Mouse (Mus musculus): Measurements from ENCODE around the gene Ntm. TPM values are rescaled to one million over a fixed set of nuclear protein-coding genes. Genes with fewer than 3 reads are reported as not detected.

The Ntm gene
- polyA plus RNA-seq, 1 experiment from 2014 or later: 26.5 TPM

- WGBS: 73% methylated on average over 10 of the region's 10 CpGs
- no peak overlapping the region for H3K9ac ChIP-seq
- no peaks in the 10 kb centered on the region for H3K9me3 ChIP-seq (replicated peaks)
- no peak for ATAC-seq (replicated peaks; ENCODE audit: insufficient number of reproducible peaks, insufficient read depth, low FRiP score, low read depth)
- no peak overlapping the region for H3K4me2 ChIP-seq
- no peak overlapping the region for H3K27ac ChIP-seq
- no peaks in the 10 kb centered on the region for H3K4me1 ChIP-seq (replicated peaks)
- H3K27me3 ChIP-seq: no peaks in the 10 kb centered on the region
- no peak overlapping the region for H3K4me3 ChIP-seq
- H3K36me3 ChIP-seq: no peaks in the 10 kb centered on the region
Measured at GRCm38 (mm10) chr9:29791199-29791915, 171.6 kb downstream of the Ntm start.

DNA sequence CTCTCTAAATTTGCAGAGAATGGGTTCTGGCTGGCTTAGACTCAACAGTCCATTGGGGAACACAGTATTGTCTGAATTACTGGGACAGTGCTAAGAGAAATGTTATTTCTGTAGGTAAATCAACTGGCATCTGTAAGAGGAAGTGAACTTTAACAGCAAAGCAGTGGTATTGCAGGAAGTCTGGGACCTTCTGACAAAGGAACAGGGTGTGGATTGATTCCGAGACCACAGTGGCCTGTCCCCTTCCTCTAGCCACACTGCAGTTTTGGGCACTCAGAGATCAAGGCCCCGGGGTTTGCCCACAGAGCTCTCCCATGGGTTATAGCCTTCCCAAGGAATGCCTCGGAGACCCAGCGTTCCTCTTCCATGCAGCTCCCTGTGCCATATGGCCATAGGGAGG, 172.9 kb downstream of the Ntm start:
- Histone ChIP-seq H3K36me3 (no peaks in the 10 kb centered on the region), H3K9me3 (replicated peaks) (no peaks in the 10 kb centered on the region), H3K4me1 (replicated peaks) (no peaks in the 10 kb centered on the region), H3K27ac (no peak overlapping the region), H3K27me3 (no peaks in the 10 kb centered on the region), H3K4me2 (no peak overlapping the region), H3K9ac (no peak overlapping the region), H3K4me3 (no peak overlapping the region)
- ATAC-seq (replicated peaks; ENCODE audit: insufficient number of reproducible peaks, insufficient read depth, low FRiP score, low read depth): no peak
- WGBS: 61% methylated on average over 4 of the region's 4 CpGs

DNA sequence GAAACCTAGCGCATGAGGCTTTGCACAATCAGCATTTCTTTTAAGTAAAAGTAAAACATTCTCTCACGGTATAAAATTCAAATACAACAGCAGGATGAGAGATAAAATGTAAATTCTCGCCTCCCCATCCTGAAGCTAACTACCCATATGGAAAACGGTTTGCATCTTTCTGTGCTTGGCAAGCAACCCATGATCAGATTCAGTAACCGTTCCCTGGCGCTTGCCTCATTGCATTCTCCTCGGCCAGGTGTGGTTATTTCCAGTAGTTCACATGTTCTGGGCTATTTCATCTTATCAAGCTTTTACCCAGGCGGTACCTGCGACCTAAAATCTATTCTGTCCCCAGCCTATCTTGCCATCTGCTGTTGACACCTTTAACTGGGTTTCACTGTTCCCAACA, 174.1 kb downstream of the Ntm start:
- Histone ChIP-seq H3K36me3 (no peaks in the 10 kb centered on the region), H3K9ac (no peak overlapping the region), H3K27me3 (no peaks in the 10 kb centered on the region), H3K4me3 (no peak overlapping the region), H3K27ac (no peak overlapping the region), H3K9me3 (replicated peaks) (no peaks in the 10 kb centered on the region), H3K4me1 (replicated peaks) (no peaks in the 10 kb centered on the region), H3K4me2 (no peak overlapping the region)
- no peak for ATAC-seq (replicated peaks; ENCODE audit: insufficient number of reproducible peaks, insufficient read depth, low FRiP score, low read depth)
- WGBS: 73% methylated on average over 9 of the region's 9 CpGs

DNA sequence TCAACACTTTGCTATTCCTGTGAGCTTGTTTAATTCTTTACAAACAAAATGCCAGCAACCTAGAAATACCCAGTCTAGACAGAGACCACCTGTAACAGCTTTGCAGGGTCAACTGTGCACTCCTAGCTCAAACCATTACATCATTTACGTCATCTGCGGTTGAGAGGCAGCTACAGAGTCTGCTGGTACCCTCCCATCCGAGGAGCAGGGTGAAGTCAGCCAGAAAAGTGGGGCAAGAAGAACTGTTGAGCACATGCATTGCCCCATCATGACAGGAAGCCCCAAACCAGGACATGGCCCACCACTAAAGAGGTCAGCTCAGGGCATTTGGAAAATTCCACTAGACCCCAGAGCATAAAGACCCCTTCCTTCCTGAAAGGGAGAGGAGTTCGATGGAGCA, 175.5 kb downstream of the Ntm start:
- Histone ChIP-seq H3K9me3 (replicated peaks) (no peaks in the 10 kb centered on the region), H3K36me3 (no peaks in the 10 kb centered on the region), H3K4me3 (no peak overlapping the region), H3K9ac (no peak overlapping the region), H3K4me2 (no peak overlapping the region), H3K4me1 (replicated peaks) (no peaks in the 10 kb centered on the region), H3K27me3 (no peaks in the 10 kb centered on the region), H3K27ac (no peak overlapping the region)
- 69% methylated on average over 4 of the region's 4 CpGs for WGBS
- ATAC-seq (replicated peaks; ENCODE audit: insufficient number of reproducible peaks, insufficient read depth, low FRiP score, low read depth): no peak

- Histone ChIP-seq H3K36me3 (no peaks in the 10 kb centered on the region), H3K4me3 (no peak overlapping the region), H3K27me3 (no peaks in the 10 kb centered on the region), H3K9me3 (replicated peaks) (no peaks in the 10 kb centered on the region), H3K4me2 (no peak overlapping the region), H3K27ac (no peak overlapping the region), H3K4me1 (replicated peaks) (no peaks in the 10 kb centered on the region), H3K9ac (no peak overlapping the region)
- no peak for ATAC-seq (replicated peaks; ENCODE audit: insufficient number of reproducible peaks, insufficient read depth, low FRiP score, low read depth)
- 62% methylated on average over 4 of the region's 4 CpGs for WGBS
Measured at GRCm38 (mm10) chr9:29782697-29783096, 180.2 kb downstream of the Ntm start.

DNA sequence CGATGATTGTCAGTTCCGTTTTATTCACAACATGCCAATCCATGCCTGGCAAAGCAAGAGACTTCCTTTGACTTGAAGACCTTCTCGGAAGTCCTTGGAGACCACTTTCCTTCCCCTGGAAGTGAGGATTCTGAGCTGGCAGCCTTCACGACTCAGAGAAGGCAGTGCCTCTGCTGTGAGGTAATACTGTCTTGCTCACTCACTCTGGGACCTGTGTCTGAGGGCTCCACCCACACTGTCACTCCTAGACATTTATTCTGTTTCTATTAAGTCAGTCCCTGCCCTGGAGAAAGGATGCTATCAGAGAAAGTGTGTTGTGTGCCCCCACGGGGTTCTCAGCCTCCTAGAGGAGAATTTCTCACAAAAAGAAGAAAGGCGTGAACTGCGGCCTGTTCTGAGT, 183.2 kb downstream of the Ntm start:
- no peaks in the 10 kb centered on the region for H3K27me3 ChIP-seq
- 62% methylated on average over 7 of the region's 7 CpGs for WGBS
- H3K27ac ChIP-seq: no peak overlapping the region
- H3K36me3 ChIP-seq: no peaks in the 10 kb centered on the region
- no peak overlapping the region for H3K4me3 ChIP-seq
- H3K4me1 ChIP-seq (replicated peaks): no peaks in the 10 kb centered on the region
- H3K4me2 ChIP-seq: no peak overlapping the region
- H3K9ac ChIP-seq: no peak overlapping the region
- ATAC-seq (replicated peaks; ENCODE audit: insufficient number of reproducible peaks, insufficient read depth, low FRiP score, low read depth): no peak
- H3K9me3 ChIP-seq (replicated peaks): no peaks in the 10 kb centered on the region

DNA sequence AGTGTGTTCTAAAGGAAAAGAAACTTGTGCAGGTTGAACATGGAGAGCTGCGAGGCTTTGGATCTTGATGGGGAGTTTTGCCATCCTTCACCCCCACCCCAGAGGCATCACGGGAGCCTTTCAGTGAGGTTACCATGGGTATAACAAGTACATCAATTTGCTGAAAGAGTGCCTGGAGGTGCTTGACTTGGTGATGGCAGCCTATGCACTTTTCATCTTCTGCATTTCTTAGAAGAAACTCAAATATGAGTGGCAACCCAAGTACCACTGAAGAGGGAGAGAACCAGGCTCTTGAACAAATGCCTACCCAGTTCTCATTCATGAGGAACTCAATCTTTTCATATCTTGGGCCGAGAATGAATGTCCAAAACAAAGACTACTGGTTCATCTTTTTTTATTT, 186.0 kb downstream of the Ntm start:
- 0 out of 2 replicates have a peak, but pooled peaks cover 2% of the 10 kb centered on the region for H3K4me1 ChIP-seq (replicated peaks)
- H3K27me3 ChIP-seq: no peaks in the 10 kb centered on the region
- no peak overlapping the region for H3K4me2 ChIP-seq
- ATAC-seq (replicated peaks; ENCODE audit: insufficient number of reproducible peaks, insufficient read depth, low FRiP score, low read depth): no peak
- no peak overlapping the region for H3K27ac ChIP-seq
- no peaks in the 10 kb centered on the region for H3K9me3 ChIP-seq (replicated peaks)
- 81% methylated on average over 3 of the region's 3 CpGs for WGBS
- no peak overlapping the region for H3K4me3 ChIP-seq
- no peak overlapping the region for H3K9ac ChIP-seq
- no peaks in the 10 kb centered on the region for H3K36me3 ChIP-seq

- 52% methylated on average over 4 of the region's 4 CpGs for WGBS
- no peak overlapping the region for H3K4me2 ChIP-seq
Measured at GRCm38 (mm10) chr9:29776542-29776941, 186.4 kb downstream of the Ntm start.

GRCm38 (mm10) chr9:29776030-29776429, 186.9 kb downstream of the Ntm start:
- H3K4me2 ChIP-seq: no peak overlapping the region
- 82% methylated on average over 4 of the region's 4 CpGs for whole genome bisulfite sequencing
- H3K9ac ChIP-seq: no peak overlapping the region
- H3K27ac ChIP-seq: no peak overlapping the region
- H3K27me3 ChIP-seq: no peaks in the 10 kb centered on the region
- H3K4me1 ChIP-seq (replicated peaks): 0 out of 2 replicates have a peak, but pooled peaks cover 2% of the 10 kb centered on the region
- no peaks in the 10 kb centered on the region for H3K36me3 ChIP-seq
- H3K9me3 ChIP-seq (replicated peaks): no peaks in the 10 kb centered on the region
- no peak overlapping the region for H3K4me3 ChIP-seq
- ATAC-seq (replicated peaks; ENCODE audit: insufficient number of reproducible peaks, insufficient read depth, low FRiP score, low read depth): no peak

More at GRCm38 (mm10) chr9:29776542-29776941, 186.4 kb downstream of the Ntm start:
- Histone ChIP-seq H3K27ac (no peak overlapping the region), H3K27me3 (no peaks in the 10 kb centered on the region), H3K36me3 (no peaks in the 10 kb centered on the region), H3K4me3 (no peak overlapping the region), H3K9ac (no peak overlapping the region), H3K9me3 (replicated peaks) (no peaks in the 10 kb centered on the region), H3K4me1 (replicated peaks) (0 out of 2 replicates have a peak, but pooled peaks cover 2% of the 10 kb centered on the region)
- ATAC-seq (replicated peaks; ENCODE audit: insufficient number of reproducible peaks, insufficient read depth, low FRiP score, low read depth): no peak

DNA sequence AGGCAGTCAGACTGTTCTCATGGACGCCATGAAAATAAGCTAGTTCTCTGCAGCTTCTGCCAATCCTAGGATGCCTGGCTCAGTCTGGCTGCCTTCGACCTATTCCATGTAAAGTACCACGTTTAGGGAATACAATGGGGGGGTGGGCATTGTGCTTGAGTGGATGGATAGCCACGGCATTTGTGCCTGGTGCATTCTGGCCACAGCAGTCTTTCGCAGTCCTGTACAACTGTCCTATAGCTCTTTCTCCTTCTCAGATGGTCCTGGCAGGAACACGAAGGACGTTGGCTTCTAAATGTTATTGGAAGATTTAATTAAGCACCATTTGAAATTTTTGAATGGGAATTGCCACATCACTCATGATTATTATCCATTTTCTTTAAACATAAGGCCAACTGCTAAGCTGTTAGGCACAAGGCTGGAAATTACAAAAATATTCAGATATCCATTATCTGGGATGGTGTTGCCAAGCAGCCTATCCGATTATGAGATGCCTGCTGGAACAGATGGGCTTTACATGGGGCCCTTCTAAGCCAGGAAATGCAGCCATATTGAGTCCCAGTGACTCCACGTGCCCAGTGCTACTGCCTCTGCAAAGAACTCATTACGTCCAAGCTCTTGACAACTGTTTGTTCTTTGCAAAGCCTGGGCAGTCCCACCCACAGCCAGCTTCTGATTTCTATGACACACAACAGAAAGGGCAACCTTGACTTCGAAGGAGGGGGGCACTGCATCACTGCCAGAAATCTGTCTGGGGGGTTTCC, 190.1 kb downstream of the Ntm start:
- 0 out of 2 replicates have a peak, but pooled peaks cover 2% of the 10 kb centered on the region for H3K4me1 ChIP-seq (replicated peaks)
- ATAC-seq (replicated peaks; ENCODE audit: insufficient number of reproducible peaks, insufficient read depth, low FRiP score, low read depth): no peak
- no peak overlapping the region for H3K4me3 ChIP-seq
- no peaks in the 10 kb centered on the region for H3K9me3 ChIP-seq (replicated peaks)
- H3K27me3 ChIP-seq: no peaks in the 10 kb centered on the region
- no peak overlapping the region for H3K27ac ChIP-seq
- H3K36me3 ChIP-seq: no peaks in the 10 kb centered on the region
- no peak overlapping the region for H3K4me2 ChIP-seq
- 74% methylated on average over 11 of the region's 11 CpGs for WGBS
- no peak overlapping the region for H3K9ac ChIP-seq

DNA sequence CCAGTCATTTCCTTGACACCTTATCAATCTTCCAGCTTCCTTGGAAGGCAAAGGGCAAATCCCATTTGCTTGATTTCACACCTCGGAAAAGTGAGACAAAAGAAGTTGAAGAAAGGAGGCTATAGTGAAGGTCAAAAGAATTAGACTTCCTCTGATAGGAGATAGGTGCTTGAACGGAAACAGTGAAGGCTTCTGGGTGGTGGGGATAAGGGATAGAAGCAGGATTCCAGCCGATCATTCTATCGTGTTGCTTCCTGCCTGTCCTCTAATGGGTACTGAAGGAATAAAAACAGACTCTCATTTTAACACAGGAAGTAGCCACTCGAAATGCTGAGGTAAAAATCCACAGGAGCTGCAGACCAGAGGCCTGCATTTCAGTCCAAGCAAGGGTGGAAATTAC, 191.1 kb downstream of the Ntm start:
- Histone ChIP-seq H3K4me3 (no peak overlapping the region), H3K9me3 (replicated peaks) (no peaks in the 10 kb centered on the region), H3K36me3 (no peaks in the 10 kb centered on the region), H3K9ac (no peak overlapping the region), H3K4me2 (no peak overlapping the region), H3K4me1 (replicated peaks) (peaks cover 8% of the 10 kb centered on the region; the same call in 1 of the 2 replicates), H3K27ac (no peak overlapping the region), H3K27me3 (no peaks in the 10 kb centered on the region)
- peak; percentile 64; the same call in 1 of the 2 replicates for ATAC-seq (replicated peaks; ENCODE audit: insufficient number of reproducible peaks, insufficient read depth, low FRiP score, low read depth)
- 12% methylated on average over 5 of the region's 5 CpGs for WGBS

Data from heart, embryonic 15.5 days (tissue).